Mouse (Mus musculus): ENCODE results near the gene Ccdc18.
"Not testable (repeated sequence)": the region's sequence is repeated elsewhere in the genome, so short reads cannot be mapped to it uniquely, and the experiment has no call there.

Ccdc18 gene

GRCm38 (mm10) chr5:108255259-108255658, 122.6 kb downstream of the Ccdc18 start:
- in situ Hi-C loops (cut with MboI; ENCODE audit: low sequenced_read_pairs): no loop called here

GRCm38 (mm10) chr5:108262722-108263121, 130.0 kb downstream of the Ccdc18 start:
- in situ Hi-C loops (cut with MboI; ENCODE audit: low sequenced_read_pairs): no loop called here

GRCm38 (mm10) chr5:108263785-108264184, 131.1 kb downstream of the Ccdc18 start:
- in situ Hi-C loops (cut with MboI; ENCODE audit: low sequenced_read_pairs): not testable (repeated sequence)

GRCm38 (mm10) chr5:108266990-108267389, 134.3 kb downstream of the Ccdc18 start:
- in situ Hi-C loops (cut with MboI; ENCODE audit: low sequenced_read_pairs): no loop called here

GRCm38 (mm10) chr5:108268127-108269062, 135.7 kb downstream of the Ccdc18 start, which contains the start of gene Dr1:
Dr1 (plus strand) TSS chr5:108268897.
- in situ Hi-C loops (cut with MboI; ENCODE audit: low sequenced_read_pairs): no loop called here

- in situ Hi-C loops (cut with MboI; ENCODE audit: low sequenced_read_pairs): no loop called here
Observed at GRCm38 (mm10) chr5:108269063-108269810, 136.6 kb downstream of the Ccdc18 start.

- in situ Hi-C loops (cut with MboI; ENCODE audit: low sequenced_read_pairs): no loop called here
Observed at GRCm38 (mm10) chr5:108269811-108270151, 137.1 kb downstream of the Ccdc18 start.

- in situ Hi-C loops (cut with MboI; ENCODE audit: low sequenced_read_pairs): no loop called here
Observed at GRCm38 (mm10) chr5:108270415-108270814, 137.7 kb downstream of the Ccdc18 start.

- in situ Hi-C loops (cut with MboI; ENCODE audit: low sequenced_read_pairs): not testable (repeated sequence)
Observed at GRCm38 (mm10) chr5:108271345-108271744, 138.7 kb downstream of the Ccdc18 start.
